Comparison of ENCODE assay signal across 7 mouse cellular contexts in genomic region chr6:83121863-83122710, GRCm38 (mm10). TPM values are rescaled to one million over a fixed set of nuclear protein-coding genes. Genes with fewer than 3 reads are reported as not detected.
DNase-seq lines count a peak whose midpoint lies in the region; ATAC-seq and TF ChIP-seq lines count a peak whose summit lies in the region.

No protein-coding gene starts in this region.

- peak overlapping the region; percentile 99 for H3K27ac ChIP-seq in forebrain, embryonic 13.5 days
- peak overlapping the region; percentile 43 for H3K27ac ChIP-seq in liver, adult 2 months (replicated peaks; ENCODE audit: insufficient read depth, low read depth, low read length)
- peak overlapping the region; percentile 74 for H3K27ac ChIP-seq in small intestine, adult 2 months (ENCODE audit: insufficient read depth, low read depth, low read length)

- peaks cover 27% of the 10 kb centered on the region for H3K36me3 ChIP-seq in forebrain, embryonic 13.5 days (ENCODE audit: poor library complexity, severe bottlenecking)
- no peaks in the 10 kb centered on the region; the same call in 1 of the 2 replicates for H3K36me3 ChIP-seq in liver, adult 2 months (ENCODE audit: control insufficient read depth, insufficient read depth, low read length)
- peaks cover 6% of the 10 kb centered on the region for H3K36me3 ChIP-seq in small intestine, adult 2 months (ENCODE audit: control insufficient read depth, insufficient read depth, low read length)

- intact Hi-C loops in left cerebral cortex, postnatal 4 days (cut with DNase I): no loop called here

- peak overlapping the region; percentile 96 for H3K4me2 ChIP-seq in forebrain, embryonic 13.5 days

- H3K4me3 ChIP-seq in forebrain, embryonic 13.5 days: peak overlapping the region; percentile 79
- H3K4me3 ChIP-seq in liver, adult 2 months (ENCODE audit: insufficient read depth, low read depth, low read length): peak overlapping the region; percentile 58
- peak overlapping the region; percentile 76 for H3K4me3 ChIP-seq in small intestine, adult 2 months (ENCODE audit: low read depth, low read length)

- no peak for TF ChIP-seq POLR2A in liver, adult 2 months (IDR thresholded peaks at IDR 0.05; ENCODE audit: extremely low read depth, insufficient read depth, low read length)
- TF ChIP-seq POLR2A in small intestine, adult 2 months (IDR thresholded peaks at IDR 0.05; ENCODE audit: low read depth, low read length): no peak

- no peaks in the 10 kb centered on the region for H3K27me3 ChIP-seq in forebrain, embryonic 13.5 days
- H3K27me3 ChIP-seq in liver, adult 2 months (ENCODE audit: control insufficient read depth, insufficient read depth, low read length): no peaks in the 10 kb centered on the region
- H3K27me3 ChIP-seq in small intestine, adult 2 months (ENCODE audit: control insufficient read depth, insufficient read depth, low read length): no peaks in the 10 kb centered on the region

- ATAC-seq in forebrain, embryonic 13.5 days: peak; percentile 11

- DNase-seq in left cerebral cortex, postnatal 4 days: peak; percentile 69
- no peak for DNase-seq in left cerebral cortex, adult 9 months (ENCODE audit: low spot score in 2 of 2)
- peak; percentile 67 for DNase-seq in cerebellum, adult 9-11 months
- no peak for DNase-seq in liver, adult 2 months (ENCODE audit: extremely low read depth, low read depth, low spot score)
- DNase-seq in urinary bladder, postnatal 25 days (ENCODE audit: low spot score): no peak

- H3K9ac ChIP-seq in forebrain, embryonic 13.5 days: peak overlapping the region; percentile 96
- peak overlapping the region; percentile 73 for H3K9ac ChIP-seq in liver, adult 2 months (ENCODE audit: low read depth, low read length)

- H3K9me3 ChIP-seq in forebrain, embryonic 13.5 days (replicated peaks): no peaks in the 10 kb centered on the region

- peaks cover 67% of the 10 kb centered on the region for H3K4me1 ChIP-seq in forebrain, embryonic 13.5 days
- H3K4me1 ChIP-seq in liver, adult 2 months (ENCODE audit: control insufficient read depth, insufficient read depth, low read length): peaks cover 14% of the 10 kb centered on the region
- peaks cover 15% of the 10 kb centered on the region for H3K4me1 ChIP-seq in small intestine, adult 2 months (ENCODE audit: control insufficient read depth, insufficient read depth, insufficient read length, low read length)

- WGBS in forebrain, embryonic 13.5 days: 1% methylated on average over 51 of the region's 52 CpGs
- WGBS in liver, adult 2 months: 17% methylated on average over 52 of the region's 52 CpGs
- WGBS in small intestine, adult 2 months: 2% methylated on average over 52 of the region's 52 CpGs

- no peaks in the 10 kb centered on the region for H3K79me2 ChIP-seq in liver, adult 2 months (ENCODE audit: control insufficient read depth, insufficient read depth, low read length)

- no peak for TF ChIP-seq CTCF in liver, adult 2 months (IDR thresholded peaks at IDR 0.05; ENCODE audit: low read depth, low read length)
- TF ChIP-seq CTCF in small intestine, adult 2 months (IDR thresholded peaks at IDR 0.05; ENCODE audit: extremely low read depth, insufficient read length, insufficient replicate concordance, low read depth, low read length): no peak

RNA-seq across cellular contexts. Expression of gene Wbp1, which starts 0.7 kb away (rescaled TPM):
- total RNA-seq in left cerebral cortex, postnatal 4 days (2021): 10 to 100 TPM; 60.3 to 68.7 TPM
- polyA plus RNA-seq in forebrain, embryonic 13.5 days (2015; fragmentation: Nextera tagmentation; extraction: Ambion mirVana): 239 and 249 TPM in 2 replicates
- 39.5 and 48.3 TPM in 2 replicates for total RNA-seq in liver, adult 2 months (2014; rRNA removed)
- 85.1 and 112 TPM in 2 replicates for polyA plus RNA-seq in liver, adult 2 months (2012; rRNA removed)
- 91.6 and 183 TPM in 2 replicates for polyA plus RNA-seq in small intestine, adult 2 months (2012; rRNA removed)

RNA-seq across cellular contexts. Expression of gene Ino80b, which starts 3.1 kb away (rescaled TPM):
- total RNA-seq in left cerebral cortex, postnatal 4 days (2021): 10 to 100 TPM; 24.9 to 26.4 TPM
- polyA plus RNA-seq in forebrain, embryonic 13.5 days (2015; fragmentation: Nextera tagmentation; extraction: Ambion mirVana): 13.2 and 13.3 TPM in 2 replicates
- 9.5 and 10.3 TPM in 2 replicates for total RNA-seq in liver, adult 2 months (2014; rRNA removed)
- polyA plus RNA-seq in liver, adult 2 months (2012; rRNA removed): 23.8 and 26.5 TPM in 2 replicates
- polyA plus RNA-seq in small intestine, adult 2 months (2012; rRNA removed): 30.3 and 70.3 TPM in 2 replicates

RNA-seq across cellular contexts. Expression of gene Mogs, which starts 6.8 kb away (rescaled TPM):
- 10 to 100 TPM; 27.2 to 33.2 TPM for total RNA-seq in left cerebral cortex, postnatal 4 days (2021)
- polyA plus RNA-seq in forebrain, embryonic 13.5 days (2015; fragmentation: Nextera tagmentation; extraction: Ambion mirVana): 13.5 and 19.2 TPM in 2 replicates
- 28.2 and 38.7 TPM in 2 replicates for total RNA-seq in liver, adult 2 months (2014; rRNA removed)
- polyA plus RNA-seq in liver, adult 2 months (2012; rRNA removed): 51.3 and 66.1 TPM in 2 replicates
- 34.2 and 45.6 TPM in 2 replicates for polyA plus RNA-seq in small intestine, adult 2 months (2012; rRNA removed)

RNA-seq across cellular contexts. Expression of gene Rtkn, which starts 13.2 kb away (rescaled TPM):
- 10 to 100 TPM; 12.3 to 15.2 TPM for total RNA-seq in left cerebral cortex, postnatal 4 days (2021)
- polyA plus RNA-seq in forebrain, embryonic 13.5 days (2015; fragmentation: Nextera tagmentation; extraction: Ambion mirVana): 10.4 and 10.5 TPM in 2 replicates
- 4.7 and 6.9 TPM in 2 replicates for total RNA-seq in liver, adult 2 months (2014; rRNA removed)
- polyA plus RNA-seq in liver, adult 2 months (2012; rRNA removed): 12.2 and 17.4 TPM in 2 replicates
- 47.3 and 179 TPM in 2 replicates for polyA plus RNA-seq in small intestine, adult 2 months (2012; rRNA removed)

RNA-seq across cellular contexts. Expression of gene Mrpl53, which starts 13.2 kb away (rescaled TPM):
- 10 to 100 TPM; 58.4 to 60.7 TPM for total RNA-seq in left cerebral cortex, postnatal 4 days (2021)
- polyA plus RNA-seq in forebrain, embryonic 13.5 days (2015; fragmentation: Nextera tagmentation; extraction: Ambion mirVana): 141 and 151 TPM in 2 replicates
- 66.0 and 78.2 TPM in 2 replicates for total RNA-seq in liver, adult 2 months (2014; rRNA removed)
- polyA plus RNA-seq in liver, adult 2 months (2012; rRNA removed): 73.8 and 80.0 TPM in 2 replicates
- 73.8 and 82.0 TPM in 2 replicates for polyA plus RNA-seq in small intestine, adult 2 months (2012; rRNA removed)

Comparison
In these comparisons a context has a peak if more than half of its experiments do, and no peak if none do; other contexts are left out.
1. DNase-seq: peak in left cerebral cortex, postnatal 4 days (single experiment) and cerebellum, adult 9-11 months (single experiment); none in left cerebral cortex, adult 9 months (0 of 2), liver, adult 2 months (single experiment) and urinary bladder, postnatal 25 days (single experiment).
2. H3K27ac ChIP-seq: peak in every context shown above with its lines; median percentile 99 in forebrain, embryonic 13.5 days; 74 in small intestine, adult 2 months; 43 in liver, adult 2 months.
3. Peak in every context shown above with its lines, with median percentiles within 50 percentile points of each other: H3K4me3 ChIP-seq.